Mouse (Mus musculus) spleen, adult 2 months (tissue): ENCODE data around the gene Chsy1.

Source experiments
- CTCF ChIP-seq: fragments of 200-500 bp; IDR thresholded peaks from 2 replicates; pipeline ENCODE4 v1.5.1; 2011; ENCODE audit warnings: mild to moderate bottlenecking, inconsistent platforms; ENCODE audit not compliant: insufficient read depth, insufficient read length, insufficient replicate concordance; ENCODE audit errors: extremely low read depth
- POLR2A ChIP-seq: fragments of 200-500 bp; IDR thresholded peaks from 2 replicates; pipeline ENCODE4 v1.6.1; 2011; ENCODE audit warnings: low read depth, low read length, inconsistent platforms

DNA sequence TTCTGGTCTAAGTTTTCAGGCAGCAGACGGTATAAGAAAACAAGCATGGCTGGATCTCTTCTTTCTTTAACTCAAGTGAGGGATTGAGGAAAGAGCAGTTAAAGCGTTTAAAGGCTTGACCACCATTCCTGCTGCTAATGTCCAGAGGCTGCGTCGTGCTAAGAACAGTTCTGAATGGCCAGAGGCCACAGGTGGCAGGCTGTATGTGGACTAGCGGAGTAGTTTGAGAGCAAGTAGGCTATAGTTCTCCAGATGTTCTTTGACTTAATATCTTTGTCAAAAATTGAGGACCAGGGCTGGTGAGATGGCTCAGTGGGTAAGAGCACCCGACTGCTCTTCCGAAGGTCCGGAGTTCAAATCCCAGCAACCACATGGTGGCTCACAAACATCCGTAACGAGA lies 1.9 kb downstream of the Chsy1 start:
- TF ChIP-seq POLR2A (no peak), CTCF (no peak)
